Mouse (Mus musculus) heart, embryonic 13.5 days (tissue): ENCODE results near the gene Spsb2. TPM values are rescaled to one million over a fixed set of nuclear protein-coding genes. Genes with fewer than 3 reads are reported as not detected.
"Not testable (repeated sequence)": the region's sequence is repeated elsewhere in the genome, so short reads cannot be mapped to it uniquely, and the experiment has no call there.

ENCODE experiments used
- ATAC-seq: fragments of 200-750 bp; cut with Nextera tagmentation; 2 replicates; pipeline ENCODE4 v1.8.0; 2017; ENCODE audit warnings: moderate TSS enrichment; ENCODE audit not compliant: insufficient number of reproducible peaks, low FRiP score, low TSS enrichment; ENCODE audit errors: extremely low read depth
- H3K27ac ChIP-seq: fragments of 300-500 bp; sonication (generic); replicated peaks from 2 replicates; pipeline ENCODE4 v1.5.1; 2015; ENCODE audit warnings: moderate library complexity, mild to moderate bottlenecking, inconsistent platforms
- H3K27me3 ChIP-seq: fragments of 300-500 bp; sonication (generic); replicated peaks from 2 replicates; pipeline ENCODE4 v1.6.1; 2015; ENCODE audit warnings: mild to moderate bottlenecking, inconsistent platforms
- H3K36me3 ChIP-seq: fragments of 300-500 bp; sonication (generic); 2 replicates; pipeline ENCODE4 v1.6.1; 2015; ENCODE audit warnings: mild to moderate bottlenecking, inconsistent platforms
- H3K4me1 ChIP-seq: fragments of 300-500 bp; sonication (generic); 2 replicates; pipeline ENCODE4 v1.6.1; 2015; ENCODE audit warnings: inconsistent platforms
- H3K4me2 ChIP-seq: fragments of 300-500 bp; sonication (generic); 2 replicates; pipeline ENCODE4 v1.6.1; 2015; ENCODE audit warnings: inconsistent platforms, mild to moderate bottlenecking, moderate library complexity
- H3K4me3 ChIP-seq: fragments of 300-500 bp; sonication (generic); 2 replicates; pipeline ENCODE4 v1.5.1; 2015; ENCODE audit warnings: moderate library complexity, mild to moderate bottlenecking, inconsistent platforms
- H3K9ac ChIP-seq: fragments of 300-500 bp; sonication (generic); 2 replicates; pipeline ENCODE4 v1.6.1; 2015; ENCODE audit warnings: inconsistent platforms, mild to moderate bottlenecking, moderate library complexity
- H3K9me3 ChIP-seq: fragments of 300-500 bp; sonication (generic); 2 replicates; pipeline ENCODE4 v1.6.1; 2016; ENCODE audit warnings: inconsistent platforms
- WGBS: fragments of 180-500 bp; shearing (Covaris S2); methylation state at CpG from one replicate; pipeline ENCODE4 v1.1.7; 2015; ENCODE audit warnings: mixed read lengths; 5-methylcytosine and 5-hydroxymethylcytosine counted together
- polyA plus RNA-seq: library from polyadenylated mRNA; unstranded; fragments of >200 nt; fragmentation: Nextera tagmentation; extraction: Ambion mirVana; gene quantifications from 2 replicates; pipeline ENCODE4 v1.2.1, GENCODE M21; 2015

Spsb2 gene
- polyA plus RNA-seq, 1 experiment from 2014 or later, result 8.4 TPM

DNA sequence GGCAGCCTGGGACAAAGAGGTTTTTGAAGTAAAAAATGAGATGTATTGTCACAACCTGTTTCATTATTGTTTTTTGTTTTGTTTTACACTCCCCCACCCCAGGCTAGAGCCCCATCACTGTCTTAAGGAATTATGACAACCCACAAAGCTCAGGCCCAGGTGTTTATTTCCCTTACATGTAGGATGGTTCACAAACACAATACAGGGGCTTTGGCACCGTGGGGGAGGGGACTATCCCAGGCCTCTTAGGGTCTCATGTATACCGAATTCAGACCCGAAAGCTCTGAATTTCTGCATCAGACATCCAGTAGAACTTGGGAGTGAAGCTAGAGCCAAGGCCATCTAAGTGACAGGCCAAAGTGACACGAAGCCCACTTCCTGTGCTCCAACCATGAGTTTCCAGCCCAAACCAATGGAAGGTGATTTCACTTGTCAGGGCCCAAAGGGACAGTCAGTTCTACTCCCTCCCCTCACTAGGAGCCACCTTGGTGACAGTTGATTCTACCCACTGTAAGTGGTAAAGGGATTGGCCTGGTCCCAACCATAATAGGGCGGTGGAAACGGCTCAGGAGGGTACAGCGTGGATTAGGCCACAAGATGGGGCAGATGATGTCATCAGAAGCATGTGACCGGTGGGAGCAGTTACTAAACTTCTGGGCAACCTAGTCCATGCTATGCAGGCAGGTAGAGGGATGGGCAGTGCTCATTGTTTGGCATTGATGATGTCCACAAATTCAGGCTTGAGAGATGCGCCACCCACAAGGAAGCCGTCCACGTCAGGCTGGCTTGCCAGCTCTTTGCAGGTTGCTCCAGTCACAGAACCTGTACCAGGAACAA, 2.3 kb downstream of the Spsb2 start:
- Histone ChIP-seq H3K27ac (peak overlapping the region; percentile 97; the same call in 1 of the 2 replicates), H3K4me2 (peak overlapping the region; percentile 96), H3K4me3 (peak overlapping the region; percentile 70), H3K36me3 (peaks cover 38% of the 10 kb centered on the region), H3K4me1 (peaks cover 67% of the 10 kb centered on the region)
- H3K27me3 ChIP-seq, H3K9ac ChIP-seq, ATAC-seq, H3K9me3 ChIP-seq: not testable (repeated sequence)
- WGBS, result 78% methylated on average over 11 of the region's 11 CpGs

DNA sequence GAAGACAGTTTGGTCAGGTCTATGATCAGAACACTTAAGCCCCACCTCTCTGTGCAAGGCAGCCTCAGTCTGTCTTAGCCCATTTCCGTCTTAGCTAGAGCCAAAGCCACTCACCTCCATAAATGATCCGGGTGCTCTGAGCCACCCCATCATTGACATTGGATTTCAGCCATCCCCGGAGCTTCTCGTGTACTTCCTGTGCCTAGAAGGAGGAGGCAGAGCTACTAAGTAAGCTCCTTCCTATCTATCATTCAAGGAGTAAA, 2.9 kb downstream of the Spsb2 start:
- WGBS, result 62% methylated on average over 4 of the region's 4 CpGs
- peak overlapping the region; percentile 85; the same call in 1 of the 2 replicates for H3K4me3 ChIP-seq
- peak overlapping the region; percentile 76 for H3K4me2 ChIP-seq
- H3K27ac ChIP-seq, result no peak overlapping the region; the same call in 1 of the 2 replicates
- H3K4me1 ChIP-seq, result peaks cover 61% of the 10 kb centered on the region
- ATAC-seq, result no peak
- H3K36me3 ChIP-seq, result peaks cover 44% of the 10 kb centered on the region
- H3K27me3 ChIP-seq, result no peaks in the 10 kb centered on the region
- H3K9me3 ChIP-seq, result no peaks in the 10 kb centered on the region
- H3K9ac ChIP-seq, result no peak overlapping the region

GRCm38 (mm10) chr6:124811701-124812560, 3.5 kb downstream of the Spsb2 start:
- peak overlapping the region; percentile 85 for H3K4me3 ChIP-seq
- H3K27ac ChIP-seq, result peak overlapping the region; percentile 98
- H3K27me3 ChIP-seq, result no peaks in the 10 kb centered on the region
- H3K9me3 ChIP-seq, result no peaks in the 10 kb centered on the region
- peaks cover 56% of the 10 kb centered on the region for H3K4me1 ChIP-seq
- 70% methylated on average over 24 of the region's 24 CpGs for WGBS
- no peak for ATAC-seq
- peaks cover 50% of the 10 kb centered on the region for H3K36me3 ChIP-seq
- H3K4me2 ChIP-seq, result peak overlapping the region; percentile 76
- H3K9ac ChIP-seq, result peak overlapping the region; percentile 98

DNA sequence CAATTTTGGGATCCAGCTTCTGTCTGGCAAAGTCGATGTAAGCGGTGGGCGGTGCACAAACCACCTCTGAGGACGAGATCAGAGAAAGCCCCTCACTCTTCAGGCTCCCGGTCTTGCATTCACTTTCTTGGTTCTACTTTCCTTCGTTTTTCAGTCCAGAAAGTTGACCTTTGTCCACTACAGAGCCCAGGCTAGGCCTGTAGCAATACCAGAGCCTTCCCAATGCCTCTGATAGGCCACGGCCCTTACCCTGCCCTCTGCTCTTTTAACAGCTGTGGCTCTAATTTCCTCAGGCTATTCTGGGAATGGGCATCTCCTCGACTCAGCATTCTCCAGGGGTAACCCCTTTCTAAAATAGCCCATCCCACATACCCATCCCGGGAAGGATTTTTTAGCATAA, 4.4 kb downstream of the Spsb2 start:
- Histone ChIP-seq H3K9me3 (no peaks in the 10 kb centered on the region), H3K27ac (peak overlapping the region; percentile 98), H3K36me3 (peaks cover 59% of the 10 kb centered on the region), H3K4me3 (peak overlapping the region; percentile 85), H3K9ac (peak overlapping the region; percentile 98), H3K4me2 (peak overlapping the region; percentile 76), H3K4me1 (peaks cover 49% of the 10 kb centered on the region), H3K27me3 (no peaks in the 10 kb centered on the region)
- ATAC-seq, result no peak
- 15% methylated on average over 9 of the region's 9 CpGs for WGBS

DNA sequence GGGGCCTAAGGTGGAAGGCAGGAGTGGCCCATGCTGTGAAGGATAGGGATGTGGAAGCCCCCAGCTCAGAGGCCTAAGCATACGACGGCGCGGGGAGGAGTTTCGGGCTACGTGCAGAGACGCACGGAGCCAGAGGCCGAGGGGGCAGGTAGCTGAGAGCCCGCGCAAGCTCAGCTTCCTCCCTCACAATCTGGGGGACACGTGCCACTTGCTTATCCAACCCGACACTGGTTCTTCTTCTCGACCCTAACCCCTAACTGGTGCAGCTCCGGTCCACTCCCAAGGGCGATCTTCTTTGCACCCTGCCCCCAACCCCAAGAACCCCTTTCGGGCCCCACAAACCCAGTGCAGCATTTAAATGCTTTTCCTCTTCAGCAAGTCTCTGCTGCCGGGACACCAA, 5.0 kb downstream of the Spsb2 start:
- WGBS, result under 1% methylated on average over 18 of the region's 18 CpGs
- H3K27ac ChIP-seq, result peak overlapping the region; percentile 98
- ATAC-seq, result peak; percentile 31; the same call in 1 of the 2 replicates
- no peaks in the 10 kb centered on the region for H3K27me3 ChIP-seq
- H3K9me3 ChIP-seq, result no peaks in the 10 kb centered on the region
- H3K9ac ChIP-seq, result peak overlapping the region; percentile 98
- peak overlapping the region; percentile 76 for H3K4me2 ChIP-seq
- peaks cover 65% of the 10 kb centered on the region for H3K36me3 ChIP-seq
- peak overlapping the region; percentile 85 for H3K4me3 ChIP-seq
- H3K4me1 ChIP-seq, result peaks cover 44% of the 10 kb centered on the region

- Histone ChIP-seq H3K9me3 (no peaks in the 10 kb centered on the region), H3K4me1 (peaks cover 44% of the 10 kb centered on the region), H3K27me3 (no peaks in the 10 kb centered on the region), H3K36me3 (peaks cover 70% of the 10 kb centered on the region), H3K9ac (peak within 1 kb of the TSS; percentile 98), H3K4me3 (peak within 1 kb of the TSS; percentile 85), H3K4me2 (peak within 1 kb of the TSS; percentile 76), H3K27ac (peak within 1 kb of the TSS; percentile 98)
- ATAC-seq, result peak; percentile 75
- under 1% methylated on average over 22 of the region's 22 CpGs for WGBS
Observed at GRCm38 (mm10) chr6:124813933-124814332, 5.5 kb downstream of the Spsb2 start, which contains the start of gene Tpi1. TSS of gene Tpi1 (minus strand) at chr6:124814296.

DNA sequence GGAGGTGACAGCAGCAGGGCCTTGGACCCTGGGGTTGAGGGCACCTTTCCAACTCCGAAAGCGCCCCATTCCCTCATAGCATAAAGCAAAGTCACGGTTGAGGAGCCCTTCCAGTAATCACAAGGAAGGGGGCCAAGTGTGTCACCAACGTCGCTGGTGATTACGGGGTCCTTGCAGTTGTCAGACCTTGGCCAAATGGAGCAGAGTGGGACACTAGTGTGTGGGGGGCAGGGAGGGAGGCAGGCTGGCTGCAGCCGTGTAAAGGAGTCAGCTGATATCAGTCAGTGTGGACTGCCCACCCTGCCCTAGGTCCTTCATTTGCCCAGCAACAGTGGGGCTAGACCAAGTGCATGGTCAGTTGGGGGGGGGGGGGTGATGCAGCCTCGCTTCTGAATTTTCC, 6.0 kb downstream of the Spsb2 start:
- peak overlapping the region; percentile 98 for H3K9ac ChIP-seq
- no peak for ATAC-seq
- H3K36me3 ChIP-seq, result peaks cover 75% of the 10 kb centered on the region
- H3K27ac ChIP-seq, result peak overlapping the region; percentile 98
- WGBS, result 30% methylated on average over 8 of the region's 8 CpGs
- H3K9me3 ChIP-seq, result no peaks in the 10 kb centered on the region
- H3K4me1 ChIP-seq, result peaks cover 44% of the 10 kb centered on the region
- H3K4me3 ChIP-seq, result peak overlapping the region; percentile 85
- H3K4me2 ChIP-seq, result peak overlapping the region; percentile 76
- no peaks in the 10 kb centered on the region for H3K27me3 ChIP-seq

DNA sequence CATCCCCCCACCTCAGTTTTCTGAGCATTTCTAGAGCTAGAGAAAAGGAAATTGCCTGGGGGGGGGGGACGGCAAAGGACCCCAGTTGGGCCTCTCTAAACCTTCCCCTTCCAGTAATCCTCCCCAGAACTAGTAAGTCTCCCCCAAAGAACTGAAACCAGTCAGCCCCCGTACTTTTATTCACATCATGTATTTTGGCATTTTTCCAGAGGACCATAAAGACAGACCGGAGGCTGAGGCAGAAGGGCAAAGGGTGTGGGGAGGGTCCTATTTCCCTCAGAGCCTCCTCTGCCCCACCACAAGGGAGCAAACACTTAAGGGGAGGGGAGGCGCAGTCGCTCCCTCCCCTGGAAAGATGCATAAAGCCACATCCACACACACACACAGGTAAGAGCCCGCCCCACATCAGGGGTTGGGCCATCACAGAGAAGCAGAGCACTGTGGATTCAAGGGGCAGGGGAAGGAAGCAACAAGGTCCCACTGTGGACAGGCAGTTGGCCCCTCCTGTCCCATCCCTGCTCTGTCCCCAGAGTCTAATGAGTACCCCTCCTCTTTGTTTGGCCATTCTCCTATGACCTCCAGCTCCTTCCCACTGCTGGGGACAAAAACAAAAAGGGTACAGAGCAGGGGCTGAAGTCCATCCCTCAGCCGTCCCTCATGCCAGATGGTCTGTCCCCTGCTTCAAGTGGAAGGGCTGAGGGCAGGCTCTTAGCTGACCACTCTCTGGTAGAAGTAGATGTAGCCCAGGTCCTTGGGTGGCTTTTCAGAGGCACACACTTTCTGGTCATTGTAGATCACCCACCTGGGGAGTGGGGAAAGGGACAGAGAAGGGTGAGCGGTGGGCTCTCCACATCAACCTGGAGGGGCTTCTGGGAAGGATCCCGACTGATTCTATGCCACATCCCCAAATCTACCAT, 6.7 kb downstream of the Spsb2 start:
- no peaks in the 10 kb centered on the region for H3K9me3 ChIP-seq
- peaks cover 38% of the 10 kb centered on the region for H3K4me1 ChIP-seq
- H3K27me3 ChIP-seq, result no peaks in the 10 kb centered on the region
- peak overlapping the region; percentile 98; the same call in 1 of the 2 replicates for H3K27ac ChIP-seq
- H3K4me2 ChIP-seq, result peak overlapping the region; percentile 76; the same call in 1 of the 2 replicates
- WGBS, result 64% methylated on average over 9 of the region's 9 CpGs
- peaks cover 79% of the 10 kb centered on the region for H3K36me3 ChIP-seq
- 0 out of 2 replicates have a peak overlapping the region, but pooled peaks have one; percentile 85 for H3K4me3 ChIP-seq
- H3K9ac ChIP-seq, result peak overlapping the region; percentile 98
- ATAC-seq, result no peak

DNA sequence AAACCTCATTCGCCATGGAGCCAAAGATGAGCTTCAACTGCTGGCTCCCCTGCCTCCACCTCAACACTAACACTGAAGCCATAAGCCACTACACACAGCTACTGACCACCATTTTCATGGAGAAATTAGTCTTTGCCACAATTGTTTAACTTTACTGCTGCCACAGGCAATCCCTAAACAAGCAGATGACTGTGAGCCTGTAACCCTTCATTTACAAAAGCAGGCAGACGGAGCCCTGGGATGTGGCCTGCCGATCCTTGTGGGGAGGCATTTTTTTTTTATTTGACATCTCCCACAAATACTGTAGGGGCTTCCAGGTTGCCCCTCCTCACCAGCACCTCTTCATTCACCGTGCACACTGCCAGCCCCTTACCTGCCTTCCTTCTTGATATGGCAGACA, 8.2 kb downstream of the Spsb2 start:
- 86% methylated on average over 4 of the region's 4 CpGs for WGBS
- H3K36me3 ChIP-seq, result peaks cover 79% of the 10 kb centered on the region
- ATAC-seq, result no peak

DNA sequence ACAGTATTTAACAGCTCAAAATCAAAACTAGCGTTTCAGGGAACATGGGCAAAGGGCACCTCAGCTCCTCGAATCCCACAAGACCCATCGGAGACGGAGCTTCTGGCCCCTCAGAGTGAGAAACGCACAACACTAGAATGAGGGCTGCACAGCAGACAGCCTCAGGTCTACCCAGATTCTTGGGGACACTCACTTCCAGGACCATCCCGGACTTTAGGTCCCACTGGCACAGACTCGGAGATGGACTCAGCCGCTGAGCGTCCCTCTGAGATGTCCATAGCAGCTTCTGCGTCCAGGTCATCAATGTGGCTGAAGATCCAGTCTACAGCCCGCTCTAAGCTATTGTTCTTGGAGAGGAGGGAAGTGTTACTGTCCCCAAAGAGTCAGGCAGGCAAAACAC, 8.7 kb downstream of the Spsb2 start:
- H3K9me3 ChIP-seq, result no peaks in the 10 kb centered on the region
- peaks cover 79% of the 10 kb centered on the region for H3K36me3 ChIP-seq
- H3K4me1 ChIP-seq, result peaks cover 22% of the 10 kb centered on the region
- H3K9ac ChIP-seq, result no peak overlapping the region
- WGBS, result 93% methylated on average over 11 of the region's 11 CpGs
- H3K27me3 ChIP-seq, result no peaks in the 10 kb centered on the region
- no peak overlapping the region for H3K4me3 ChIP-seq
- H3K27ac ChIP-seq, result no peak overlapping the region
- ATAC-seq, result no peak
- H3K4me2 ChIP-seq, result no peak overlapping the region

More for the DNA sequence above, 8.2 kb downstream of the Spsb2 start:
- H3K4me3 ChIP-seq, result no peak overlapping the region
- no peak overlapping the region for H3K27ac ChIP-seq
- H3K9me3 ChIP-seq, result no peaks in the 10 kb centered on the region
- no peaks in the 10 kb centered on the region for H3K27me3 ChIP-seq
- H3K4me1 ChIP-seq, result peaks cover 27% of the 10 kb centered on the region
- no peak overlapping the region for H3K9ac ChIP-seq
- no peak overlapping the region for H3K4me2 ChIP-seq
